Mouse (Mus musculus): ENCODE results near the gene Nsd2. TPM values are rescaled to one million over a fixed set of nuclear protein-coding genes. Genes with fewer than 3 reads are reported as not detected.
"Not testable (repeated sequence)": the region's sequence is repeated elsewhere in the genome, so short reads cannot be mapped to it uniquely, and the experiment has no call there.

Gene Nsd2
- total RNA-seq, 2 experiments from 2014 or later = 150 to 155 TPM

- TF ChIP-seq CTCF (IDR thresholded peaks at IDR 0.05) = no peak; the same call in 1 of the 2 replicates
- H3K4me3 ChIP-seq = peak within 1 kb of the TSS; percentile 88
- H3K27ac ChIP-seq = peak within 1 kb of the TSS; percentile 92
- intact Hi-C loops (cut with DNase I) = loop anchor here (1.0 to 5.0 kb wide), 3 partner anchors 46 to 153 kb away; partner anchors contain the start of genes Gm1673 and Letm1
- peak; percentile 98 to 99 for DNase-seq (ENCODE audit: extremely low spot score in 1 of 2, low spot score in 2 of 2)
Measured at GRCm38 (mm10) chr5:33936120-33936707, 115.7 kb downstream of the Nsd2 start, which contains the start of gene Nelfa. TSS of gene Nelfa (minus strand) at chr5:33936413.

- no peak for TF ChIP-seq CTCF (IDR thresholded peaks at IDR 0.05)
- DNase-seq (ENCODE audit: extremely low spot score in 1 of 2, low spot score in 2 of 2) = no peak
- intact Hi-C loops (cut with DNase I) = loop anchor here (2.0 to 5.0 kb wide), 2 partner anchors 45 to 154 kb away; partner anchors contain the start of genes Gm1673 and Letm1
- H3K4me3 ChIP-seq = peak overlapping the region; percentile 88
- H3K27ac ChIP-seq = no peak overlapping the region
Measured at GRCm38 (mm10) chr5:33937230-33937629, 116.7 kb downstream of the Nsd2 start.

GRCm38 (mm10) chr5:33938448-33938847 lies 117.9 kb downstream of the Nsd2 start:
- no peak for TF ChIP-seq CTCF (IDR thresholded peaks at IDR 0.05)
- no peak for DNase-seq (ENCODE audit: extremely low spot score in 1 of 2, low spot score in 2 of 2)
- no peak overlapping the region for H3K4me3 ChIP-seq
- no peak overlapping the region for H3K27ac ChIP-seq
- intact Hi-C loops (cut with DNase I) = loop anchor here (5.0 kb wide), 1 partner anchor 44 kb away; the partner anchor contains the start of gene Gm1673

- DNase-seq (ENCODE audit: extremely low spot score in 1 of 2, low spot score in 2 of 2); H3K27ac ChIP-seq; intact Hi-C loops (cut with DNase I); H3K4me3 ChIP-seq: not testable (repeated sequence)
Measured at GRCm38 (mm10) chr5:33947035-33947434, 126.5 kb downstream of the Nsd2 start.

Small RNA genes lying within 50 kb of the gene (microRNA-seq; reads per million reads assigned to microRNA genes)
- 0.97 to 1.7 reads per million in 2 experiments for gene Mir7024

Other genes starting within 250 kb of the Nsd2 start
- 10 to 100 TPM; 25.2 to 26.1 TPM for gene Fam53a, start 191.1 kb upstream of the Nsd2 start, total RNA-seq (2021)
- under 1 TPM; 0.70 to 0.77 TPM for gene Gm9903, start 190.8 kb upstream of the Nsd2 start, total RNA-seq (2021)
- 10 to 100 TPM; 24.4 to 25.7 TPM for gene Slbp, start 168.2 kb upstream of the Nsd2 start, total RNA-seq (2021)
- gene Tacc3, start 162.6 kb upstream of the Nsd2 start, total RNA-seq (2021) = 1 to 10 TPM; 5.3 to 7.2 TPM
- gene Tmem129, start 162.3 kb upstream of the Nsd2 start, total RNA-seq (2021) = 10 to 100 TPM; 24.8 to 26.7 TPM
- gene Fgfr3, start 99.1 kb upstream of the Nsd2 start, total RNA-seq (2021) = 100 to 1,000 TPM; 112 to 140 TPM
- 100 to 1,000 TPM in 1 of 2 experiments, 10 to 100 TPM in 1; 98.0 to 103 TPM for gene Letm1, start 37.9 kb upstream of the Nsd2 start, total RNA-seq (2021)
- 10 to 100 TPM; 20.9 to 23.4 TPM for gene Nelfa, start 115.7 kb downstream of the Nsd2 start, total RNA-seq (2021)
- gene Gm1673, start 162.7 kb downstream of the Nsd2 start, total RNA-seq (2021) = 10 to 100 TPM; 77.4 to 86.2 TPM
- 100 to 1,000 TPM; 215 to 217 TPM for gene Nat8l, start 175.3 kb downstream of the Nsd2 start, total RNA-seq (2021)

Data from left cerebral cortex, adult 2 months (tissue).